Mouse (Mus musculus) right cerebral cortex, postnatal 36 days (tissue): ENCODE measurements around the gene Pde4b.
A peak's percentile ranks its signal among the peaks of the same experiment; 100 is the strongest.
"Not testable (repeated sequence)": the region's sequence is repeated elsewhere in the genome, so short reads cannot be mapped to it uniquely, and the experiment has no call there.

Experiments
- DNase-seq, 2 experiments: peaks; one replicate each; pipeline ENCODE4 v3.0.0; 2022; ENCODE audit warnings: low spot score in 2 of 2, mixed read lengths in 1 of 2

The Pde4b gene

GRCm38 (mm10) chr4:102087091-102087565, at the start of gene Pde4b:
Pde4b (plus strand) TSS chr4:102087543.
- no peak for DNase-seq

DNA sequence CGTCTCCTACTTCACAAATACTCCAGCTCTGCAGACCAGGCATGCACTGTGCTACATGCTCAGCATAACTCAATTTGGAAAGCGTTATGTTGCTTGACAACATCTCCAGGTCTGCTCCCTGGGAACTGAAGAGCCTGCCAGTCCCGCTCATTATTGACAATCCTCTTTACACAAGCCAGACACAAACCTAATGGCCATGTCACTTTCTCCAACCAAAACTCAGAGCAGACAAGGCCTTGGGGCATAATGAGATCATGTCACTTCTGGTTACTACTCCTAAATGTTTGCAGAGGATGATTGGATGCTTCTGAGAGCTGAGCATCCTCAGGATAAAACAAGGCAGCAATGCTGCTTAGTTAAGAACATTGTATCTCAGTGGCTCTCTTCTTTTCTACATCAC, 47.2 kb upstream of the Pde4b start:
- no peak for DNase-seq

GRCm38 (mm10) chr4:102045183-102046140, 41.9 kb upstream of the Pde4b start:
- no peak for DNase-seq

GRCm38 (mm10) chr4:102049368-102049767, 38.0 kb upstream of the Pde4b start:
- not testable (repeated sequence) for DNase-seq

GRCm38 (mm10) chr4:102061322-102061721, 26.0 kb upstream of the Pde4b start:
- no peak for DNase-seq

GRCm38 (mm10) chr4:102069314-102069713, 18.0 kb upstream of the Pde4b start:
- DNase-seq, result no peak

DNA sequence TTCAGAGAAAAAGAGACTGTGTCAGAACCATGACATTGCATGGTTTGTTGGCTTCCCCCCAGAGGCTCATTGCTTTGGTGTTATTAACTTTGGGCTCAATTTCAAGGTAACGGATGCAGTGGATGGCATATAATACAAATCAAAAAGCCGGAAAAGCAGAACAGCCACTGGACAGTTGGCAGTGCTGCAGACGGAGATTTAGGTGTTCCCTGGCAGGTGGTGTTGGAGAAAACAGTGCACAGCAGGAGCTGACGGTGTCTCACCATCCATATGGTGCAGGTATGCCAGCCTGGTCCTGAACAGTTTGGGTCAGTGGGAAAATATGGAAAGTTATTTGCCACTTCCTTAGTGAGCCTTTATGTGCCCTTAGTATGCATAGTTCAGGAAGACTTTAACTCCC, 1.0 kb upstream of the Pde4b start:
- DNase-seq, result no peak

GRCm38 (mm10) chr4:102087566-102088234, 357 bp downstream of the Pde4b start:
- peak; percentile 39 to 50 for DNase-seq

DNA sequence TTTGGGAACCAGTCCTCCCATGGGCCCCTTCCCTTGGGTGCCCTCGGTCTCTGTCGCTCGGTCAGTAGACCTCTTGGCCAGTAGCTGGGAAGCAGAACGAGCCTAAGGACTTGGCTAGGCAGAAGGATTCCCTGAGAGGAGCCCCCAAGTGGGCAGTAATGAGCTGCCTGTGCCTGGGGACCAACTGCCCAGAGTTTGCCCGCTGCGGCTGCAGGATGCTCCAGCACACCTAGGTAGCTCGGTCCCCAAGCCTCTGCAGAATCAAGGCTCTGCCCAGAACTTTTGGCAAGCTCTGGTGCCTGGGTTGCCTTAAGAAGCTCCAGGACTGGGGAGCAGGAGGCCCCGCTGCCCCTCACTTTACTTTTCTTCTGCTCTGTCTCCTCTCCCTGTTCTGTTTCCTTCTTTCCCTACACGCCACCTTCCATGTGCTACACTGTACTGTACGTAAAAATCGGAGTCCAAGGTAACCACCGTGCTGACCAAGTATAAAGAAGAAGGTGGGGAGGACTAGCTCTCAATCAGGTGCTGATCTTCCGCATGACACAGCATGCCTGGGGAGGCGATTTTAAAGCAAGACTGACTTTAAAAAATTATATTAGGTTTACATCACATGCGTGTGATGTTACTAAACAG, 1.0 kb downstream of the Pde4b start:
- peak in 1 of 2 experiments; percentile 17 for DNase-seq

GRCm38 (mm10) chr4:102095851-102096250, 8.5 kb downstream of the Pde4b start:
- DNase-seq, result no peak

DNA sequence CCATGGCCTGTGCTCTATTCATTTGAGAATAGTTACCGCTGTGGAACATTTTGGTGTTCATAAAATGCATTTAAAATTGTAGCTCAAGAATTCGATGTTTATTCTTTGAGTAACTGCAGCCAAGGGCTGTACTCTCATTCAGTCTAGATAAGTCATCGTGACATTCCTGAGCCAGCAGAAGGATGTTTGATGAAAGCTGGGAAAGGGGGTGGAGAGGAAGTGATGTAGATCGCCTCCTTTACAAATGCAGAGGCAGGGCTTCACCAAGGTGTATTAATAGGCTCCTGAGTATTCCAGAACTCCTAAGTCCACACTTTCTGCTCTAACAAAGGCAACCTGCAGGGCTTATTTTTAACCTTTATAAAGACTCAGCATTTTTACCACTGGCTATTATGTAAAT, 14.9 kb downstream of the Pde4b start:
- peak in 1 of 2 experiments; percentile 44 for DNase-seq

DNA sequence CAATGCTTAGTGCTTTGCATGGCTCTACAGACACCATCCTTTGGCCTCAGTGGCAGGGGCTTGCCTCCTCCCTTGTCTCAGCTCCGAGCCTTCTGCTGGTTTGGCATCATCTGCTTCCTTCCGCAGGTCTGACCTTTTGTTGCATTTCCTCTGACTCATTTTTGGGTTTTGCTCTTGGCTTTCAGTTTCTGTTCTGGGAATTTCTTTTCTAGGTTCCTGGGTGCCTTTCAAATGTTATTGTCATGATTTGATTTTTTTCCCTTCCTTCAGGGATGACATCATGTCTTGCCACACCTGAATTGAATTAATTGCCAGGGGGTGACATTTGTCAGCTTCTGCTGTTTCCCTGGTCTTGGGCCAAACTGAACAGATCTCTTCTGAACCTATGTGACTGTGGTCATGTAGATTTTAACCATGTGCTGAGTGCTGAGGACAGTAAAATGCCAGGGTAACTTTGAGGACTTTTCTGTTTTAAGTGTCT, 17.2 kb downstream of the Pde4b start:
- DNase-seq, result no peak

DNA sequence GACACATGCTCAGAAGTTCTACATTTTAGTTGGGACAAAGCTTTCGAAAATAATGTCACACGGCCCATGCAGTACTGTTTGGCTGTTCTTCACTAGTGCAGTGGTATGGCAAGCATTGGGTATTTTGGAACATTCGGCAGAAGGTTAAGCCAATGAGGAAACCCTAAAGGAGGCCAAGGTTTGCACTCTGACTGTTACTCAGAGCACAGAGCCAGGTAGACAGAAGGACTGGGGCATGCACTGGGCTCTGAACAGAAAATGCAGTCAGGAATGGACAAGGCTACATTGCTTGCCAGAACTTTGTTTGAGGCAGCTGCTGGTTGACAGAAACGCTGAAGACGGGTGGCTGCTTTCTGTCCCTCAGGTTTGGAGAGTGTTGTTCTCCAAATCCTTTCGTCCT, 19.4 kb downstream of the Pde4b start:
- DNase-seq, result no peak

DNA sequence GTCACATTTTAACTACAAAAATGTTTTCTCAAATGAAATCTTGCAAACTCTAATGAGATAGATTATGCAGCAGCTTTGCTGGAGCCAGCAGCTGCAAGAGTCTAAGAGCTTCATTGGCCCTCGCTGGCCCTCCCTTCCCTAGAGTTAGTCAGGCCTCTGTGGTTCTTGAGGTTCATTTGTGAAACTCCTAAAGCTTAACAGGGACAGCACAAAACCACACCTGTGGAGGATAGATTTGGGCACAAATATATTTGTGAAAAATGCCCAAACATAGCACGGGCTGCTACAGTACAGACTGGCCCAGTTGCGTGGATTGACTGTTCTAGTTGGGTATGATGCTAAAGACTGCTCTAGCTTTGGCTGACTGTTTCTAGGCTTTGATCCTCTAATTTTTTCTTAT, 32.1 kb downstream of the Pde4b start:
- no peak for DNase-seq

GRCm38 (mm10) chr4:102136366-102136849, 49.1 kb downstream of the Pde4b start:
- no peak for DNase-seq

DNA sequence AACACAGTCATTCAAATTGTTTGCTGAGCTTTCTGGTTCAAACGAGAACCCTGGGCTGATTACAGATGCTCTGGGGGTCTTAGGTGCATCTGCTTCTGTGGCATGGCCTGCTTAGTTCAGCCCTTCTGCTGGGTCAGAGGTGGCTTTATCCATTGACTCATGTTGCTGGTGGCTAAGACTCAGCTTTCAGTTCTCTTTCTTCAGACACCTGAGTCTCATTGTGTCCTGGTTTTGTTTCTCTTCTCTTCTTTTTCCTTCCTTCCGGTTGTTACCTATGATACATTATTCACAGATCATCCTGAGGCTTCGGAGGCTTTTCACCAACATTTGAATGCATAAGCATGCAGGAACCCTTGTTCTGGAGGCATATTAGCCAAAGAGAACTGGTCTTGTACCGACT, 51.0 kb downstream of the Pde4b start:
- no peak for DNase-seq

GRCm38 (mm10) chr4:102141241-102141640, 53.9 kb downstream of the Pde4b start:
- DNase-seq, result no peak

DNA sequence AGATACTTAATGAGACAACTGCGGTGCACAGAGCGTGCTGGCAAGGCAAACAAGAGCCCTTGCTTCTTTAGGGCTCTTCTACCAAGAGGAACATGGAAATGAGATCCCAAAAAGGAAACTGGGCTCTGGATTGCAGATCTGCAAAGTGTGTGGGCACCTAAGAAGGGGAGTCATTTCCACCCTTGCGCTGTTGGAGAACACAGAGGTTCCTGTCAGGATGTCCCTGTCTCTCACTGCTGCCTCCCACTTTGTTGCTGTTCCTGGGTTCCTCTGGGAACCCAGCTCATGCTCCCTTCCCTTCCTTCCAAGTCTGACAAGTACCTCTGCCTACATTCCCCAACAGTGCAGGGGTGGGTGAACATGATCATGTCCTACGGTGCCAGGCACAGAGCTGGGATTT, 61.4 kb downstream of the Pde4b start:
- DNase-seq, result peak; percentile 72 to 90

DNA sequence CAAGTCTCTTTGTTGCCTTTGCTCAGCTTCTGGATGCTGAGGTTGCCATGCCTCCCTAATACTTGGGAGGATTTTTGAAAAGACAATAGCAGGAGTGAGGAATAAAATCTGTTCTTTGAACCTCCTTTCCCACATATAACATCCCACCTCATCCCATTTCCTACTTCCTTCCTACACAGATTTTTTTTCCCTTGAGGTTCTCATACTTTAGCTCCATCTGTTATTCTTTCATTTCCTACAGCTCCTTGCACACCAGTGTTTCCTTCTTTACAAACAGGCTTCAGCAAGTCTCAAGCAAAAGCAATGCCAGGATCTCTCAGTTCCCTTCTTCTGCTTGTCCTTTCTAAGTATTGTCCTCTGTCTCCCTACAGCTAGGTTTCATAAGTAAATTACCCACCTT, 71.8 kb downstream of the Pde4b start:
- no peak for DNase-seq

- DNase-seq, result peak in 1 of 2 experiments; percentile 14
Measured at GRCm38 (mm10) chr4:102171636-102172035, 84.3 kb downstream of the Pde4b start.

GRCm38 (mm10) chr4:102172711-102173213, 85.4 kb downstream of the Pde4b start:
- DNase-seq, result no peak

DNA sequence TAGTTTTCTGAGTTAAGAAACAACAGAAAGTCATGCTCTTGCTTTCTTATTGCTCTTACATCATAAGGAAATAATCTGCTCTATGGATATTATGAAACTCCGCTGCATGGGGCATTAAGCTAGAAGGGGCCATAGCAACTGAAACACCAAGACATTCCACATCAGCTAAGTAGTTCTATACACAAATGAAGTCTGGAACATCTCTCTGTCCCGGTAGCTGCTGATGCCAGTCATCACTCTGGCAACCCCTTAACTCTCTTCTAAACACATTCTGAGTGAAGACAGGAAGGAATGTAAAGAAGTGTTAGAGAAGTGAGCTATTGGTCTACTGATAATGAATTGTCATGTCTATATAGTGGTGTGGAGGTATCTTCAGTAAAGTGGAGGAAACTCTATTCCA, 88.6 kb downstream of the Pde4b start:
- DNase-seq, result no peak
